Mouse (Mus musculus) heart, embryonic 10.5 days (tissue): ENCODE results near the gene Tnnc2. TPM values are rescaled to one million over a fixed set of nuclear protein-coding genes. Genes with fewer than 3 reads are reported as not detected.

ENCODE experiments used
- DNase-seq: peaks from one replicate; pipeline ENCODE4 v3.0.0-alpha.2; 2017; ENCODE audit warnings: low spot score
- H3K27ac ChIP-seq: fragments of 300-500 bp; sonication (generic); 2 replicates; pipeline ENCODE4 v1.5.1; 2016; ENCODE audit warnings: mild to moderate bottlenecking
- H3K27me3 ChIP-seq: fragments of 300-500 bp; sonication (generic); 2 replicates; pipeline ENCODE4 v1.6.1; 2016; ENCODE audit warnings: mild to moderate bottlenecking; ENCODE audit not compliant: poor library complexity, insufficient read depth, severe bottlenecking
- H3K36me3 ChIP-seq: fragments of 300-500 bp; sonication (generic); 2 replicates; pipeline ENCODE4 v1.6.1; 2016; ENCODE audit warnings: mild to moderate bottlenecking, moderate library complexity
- H3K4me1 ChIP-seq: fragments of 300-500 bp; sonication (generic); 2 replicates; pipeline ENCODE4 v1.6.1; 2016; ENCODE audit warnings: mild to moderate bottlenecking
- H3K4me3 ChIP-seq: fragments of 300-500 bp; sonication (generic); 2 replicates; pipeline ENCODE4 v1.5.1; 2016; ENCODE audit warnings: mild to moderate bottlenecking, moderate library complexity
- H3K9me3 ChIP-seq: fragments of 300-500 bp; sonication (generic); 2 replicates; pipeline ENCODE4 v1.6.1; 2016; ENCODE audit warnings: mild to moderate bottlenecking, moderate library complexity
- WGBS: fragments of 180-500 bp; shearing (Covaris S2); methylation state at CpG from one replicate; pipeline ENCODE4 v1.1.7; 2016; 5-methylcytosine and 5-hydroxymethylcytosine counted together
- polyA plus RNA-seq: library from polyadenylated mRNA; unstranded; fragments of >200 nt; fragmentation: Nextera tagmentation; extraction: Ambion mirVana; gene quantifications from 2 replicates; pipeline ENCODE4 v1.2.1, GENCODE M21; 2016

Gene Tnnc2
- polyA plus RNA-seq, 1 experiment from 2014 or later = 0.67 TPM

- peak overlapping the region; percentile 77; the same call in 1 of the 2 replicates for H3K27ac ChIP-seq
Observed at GRCm38 (mm10) chr2:164792400-164793190, 12.8 kb upstream of the Tnnc2 start.

GRCm38 (mm10) chr2:164791841-164792261 is 12.1 kb upstream of the Tnnc2 start:
- no peak for DNase-seq
- WGBS = 95% methylated on average over 18 of the region's 18 CpGs
- H3K36me3 ChIP-seq = peaks cover 70% of the 10 kb centered on the region
- peaks cover 36% of the 10 kb centered on the region for H3K4me1 ChIP-seq
- H3K27me3 ChIP-seq = no peaks in the 10 kb centered on the region
- peak overlapping the region; percentile 22; the same call in 1 of the 2 replicates for H3K27ac ChIP-seq
- H3K4me3 ChIP-seq = no peak overlapping the region
- H3K9me3 ChIP-seq = no peaks in the 10 kb centered on the region

More at GRCm38 (mm10) chr2:164792400-164793190, 12.8 kb upstream of the Tnnc2 start:
- WGBS = 87% methylated on average over 12 of the region's 12 CpGs
- Histone ChIP-seq H3K9me3 (no peaks in the 10 kb centered on the region), H3K4me1 (peaks cover 32% of the 10 kb centered on the region), H3K4me3 (no peak overlapping the region), H3K36me3 (peaks cover 75% of the 10 kb centered on the region), H3K27me3 (no peaks in the 10 kb centered on the region)
- DNase-seq = no peak

- Histone ChIP-seq H3K27me3 (no peaks in the 10 kb centered on the region), H3K36me3 (peaks cover 56% of the 10 kb centered on the region), H3K4me1 (peaks cover 46% of the 10 kb centered on the region), H3K27ac (no peak overlapping the region), H3K9me3 (no peaks in the 10 kb centered on the region), H3K4me3 (no peak overlapping the region)
- 74% methylated on average over 4 of the region's 4 CpGs for WGBS
- DNase-seq = no peak
Observed at GRCm38 (mm10) chr2:164790451-164790850, 10.7 kb upstream of the Tnnc2 start.

- Histone ChIP-seq H3K27ac (no peak overlapping the region), H3K9me3 (no peaks in the 10 kb centered on the region), H3K27me3 (no peaks in the 10 kb centered on the region), H3K36me3 (peaks cover 44% of the 10 kb centered on the region), H3K4me3 (no peak overlapping the region), H3K4me1 (peaks cover 46% of the 10 kb centered on the region)
- 47% methylated on average over 4 of the region's 4 CpGs for WGBS
- no peak for DNase-seq
Observed at GRCm38 (mm10) chr2:164788411-164788810, 8.6 kb upstream of the Tnnc2 start.

- no peak for DNase-seq
- Histone ChIP-seq H3K36me3 (peaks cover 40% of the 10 kb centered on the region), H3K27me3 (no peaks in the 10 kb centered on the region), H3K9me3 (no peaks in the 10 kb centered on the region), H3K4me3 (no peak overlapping the region), H3K27ac (no peak overlapping the region), H3K4me1 (peaks cover 39% of the 10 kb centered on the region)
- 88% methylated on average over 10 of the region's 10 CpGs for WGBS
Observed at GRCm38 (mm10) chr2:164787779-164788178, 8.0 kb upstream of the Tnnc2 start.

GRCm38 (mm10) chr2:164787032-164787431 is 7.3 kb upstream of the Tnnc2 start:
- Histone ChIP-seq H3K4me3 (peak overlapping the region; percentile 82), H3K9me3 (no peaks in the 10 kb centered on the region), H3K4me1 (peaks cover 35% of the 10 kb centered on the region), H3K27ac (peak overlapping the region; percentile 94), H3K36me3 (peaks cover 32% of the 10 kb centered on the region), H3K27me3 (no peaks in the 10 kb centered on the region)
- WGBS = 82% methylated on average over 3 of the region's 3 CpGs
- DNase-seq = no peak

GRCm38 (mm10) chr2:164786388-164786885 is 6.7 kb upstream of the Tnnc2 start:
- peak overlapping the region; percentile 94 for H3K27ac ChIP-seq
- H3K36me3 ChIP-seq = peaks cover 26% of the 10 kb centered on the region
- no peak for DNase-seq
- H3K9me3 ChIP-seq = no peaks in the 10 kb centered on the region
- WGBS = 5% methylated on average over 15 of the region's 15 CpGs
- no peaks in the 10 kb centered on the region for H3K27me3 ChIP-seq
- H3K4me3 ChIP-seq = peak overlapping the region; percentile 82
- H3K4me1 ChIP-seq = peaks cover 31% of the 10 kb centered on the region

- Histone ChIP-seq H3K4me3 (peak within 1 kb of the TSS; percentile 82), H3K27ac (peak within 1 kb of the TSS; percentile 94), H3K27me3 (no peaks in the 10 kb centered on the region), H3K9me3 (no peaks in the 10 kb centered on the region), H3K4me1 (peaks cover 31% of the 10 kb centered on the region), H3K36me3 (peaks cover 19% of the 10 kb centered on the region)
- peak; percentile 95 for DNase-seq
- WGBS = under 1% methylated on average over 89 of the region's 89 CpGs
Observed at GRCm38 (mm10) chr2:164785481-164786387, 6.0 kb upstream of the Tnnc2 start, which contains the start of gene Snx21. Gene Snx21, plus strand, starts transcription at chr2:164785823.

- 15% methylated on average over 7 of the region's 7 CpGs for WGBS
- H3K4me3 ChIP-seq = peak overlapping the region; percentile 82
- no peaks in the 10 kb centered on the region for H3K27me3 ChIP-seq
- peak; percentile 67 for DNase-seq
- no peaks in the 10 kb centered on the region for H3K9me3 ChIP-seq
- H3K4me1 ChIP-seq = peaks cover 31% of the 10 kb centered on the region
- H3K27ac ChIP-seq = peak overlapping the region; percentile 94
- H3K36me3 ChIP-seq = peaks cover 12% of the 10 kb centered on the region; the same call in 1 of the 2 replicates
Observed at GRCm38 (mm10) chr2:164784869-164785420, 5.2 kb upstream of the Tnnc2 start.

- no peak overlapping the region for H3K4me3 ChIP-seq
- H3K27me3 ChIP-seq = no peaks in the 10 kb centered on the region
- H3K4me1 ChIP-seq = peaks cover 30% of the 10 kb centered on the region
- peaks cover 7% of the 10 kb centered on the region; the same call in 1 of the 2 replicates for H3K36me3 ChIP-seq
- H3K9me3 ChIP-seq = no peaks in the 10 kb centered on the region
- peak; percentile 63 for DNase-seq
- WGBS = 74% methylated on average over 7 of the region's 7 CpGs
- H3K27ac ChIP-seq = no peak overlapping the region
Observed at GRCm38 (mm10) chr2:164783926-164784581, 4.3 kb upstream of the Tnnc2 start.

GRCm38 (mm10) chr2:164781876-164782275 is 2.1 kb upstream of the Tnnc2 start:
- H3K4me3 ChIP-seq = no peak overlapping the region

GRCm38 (mm10) chr2:164778809-164779208 is 958 bp downstream of the Tnnc2 start:
- DNase-seq = peak; percentile 64
- 75% methylated on average over 7 of the region's 7 CpGs for WGBS

More at GRCm38 (mm10) chr2:164781876-164782275, 2.1 kb upstream of the Tnnc2 start:
- no peaks in the 10 kb centered on the region for H3K36me3 ChIP-seq
- H3K9me3 ChIP-seq = no peaks in the 10 kb centered on the region
- DNase-seq = peak; percentile 73
- H3K4me1 ChIP-seq = peaks cover 17% of the 10 kb centered on the region
- peaks cover 16% of the 10 kb centered on the region for H3K27me3 ChIP-seq
- 51% methylated on average over 4 of the region's 4 CpGs for WGBS
- no peak overlapping the region for H3K27ac ChIP-seq

More at GRCm38 (mm10) chr2:164778809-164779208, 958 bp downstream of the Tnnc2 start:
- Histone ChIP-seq H3K27me3 (peaks cover 22% of the 10 kb centered on the region), H3K9me3 (no peaks in the 10 kb centered on the region), H3K36me3 (no peaks in the 10 kb centered on the region), H3K4me1 (no peaks in the 10 kb centered on the region), H3K4me3 (no peak overlapping the region), H3K27ac (no peak overlapping the region)
